Mouse (Mus musculus): ENCODE data around the gene Agap1.

Agap1 gene

GRCm38 (mm10) chr1:89812816-89813215, 358.2 kb downstream of the Agap1 start:
- in situ Hi-C loops (cut with MboI; ENCODE audit: unreplicated experiment in 2 of 2), result no loop called here

GRCm38 (mm10) chr1:89816487-89817206, 362.0 kb downstream of the Agap1 start:
- in situ Hi-C loops (cut with MboI; ENCODE audit: unreplicated experiment in 2 of 2), result no loop called here

- in situ Hi-C loops (cut with MboI; ENCODE audit: unreplicated experiment in 2 of 2), result no loop called here
Observed at GRCm38 (mm10) chr1:89821822-89822221, 367.2 kb downstream of the Agap1 start.

- in situ Hi-C loops (cut with MboI; ENCODE audit: unreplicated experiment in 2 of 2), result no loop called here
Observed at GRCm38 (mm10) chr1:89822431-89822830, 367.8 kb downstream of the Agap1 start.

- in situ Hi-C loops (cut with MboI; ENCODE audit: unreplicated experiment in 2 of 2), result no loop called here
Observed at GRCm38 (mm10) chr1:89823036-89823435, 368.4 kb downstream of the Agap1 start.

- in situ Hi-C loops (cut with MboI; ENCODE audit: unreplicated experiment in 2 of 2), result no loop called here
Observed at GRCm38 (mm10) chr1:89827051-89827450, 372.4 kb downstream of the Agap1 start.

GRCm38 (mm10) chr1:89831095-89831494, 376.5 kb downstream of the Agap1 start:
- in situ Hi-C loops (cut with MboI; ENCODE audit: unreplicated experiment in 2 of 2), result no loop called here

GRCm38 (mm10) chr1:89844064-89844463, 389.5 kb downstream of the Agap1 start:
- in situ Hi-C loops (cut with MboI; ENCODE audit: unreplicated experiment in 2 of 2), result no loop called here

GRCm38 (mm10) chr1:89845487-89845886, 390.9 kb downstream of the Agap1 start:
- in situ Hi-C loops (cut with MboI; ENCODE audit: unreplicated experiment in 2 of 2), result no loop called here

- in situ Hi-C loops (cut with MboI; ENCODE audit: unreplicated experiment in 2 of 2), result no loop called here
Observed at GRCm38 (mm10) chr1:89846148-89846547, 391.5 kb downstream of the Agap1 start.

GRCm38 (mm10) chr1:89848356-89849039, 393.9 kb downstream of the Agap1 start:
- in situ Hi-C loops (cut with MboI; ENCODE audit: unreplicated experiment in 2 of 2), result no loop called here

GRCm38 (mm10) chr1:89849151-89849860, 394.7 kb downstream of the Agap1 start:
- in situ Hi-C loops (cut with MboI; ENCODE audit: unreplicated experiment in 2 of 2), result no loop called here

- in situ Hi-C loops (cut with MboI; ENCODE audit: unreplicated experiment in 2 of 2), result no loop called here
Observed at GRCm38 (mm10) chr1:89849861-89850230, 395.2 kb downstream of the Agap1 start.

GRCm38 (mm10) chr1:89850681-89851414, 396.2 kb downstream of the Agap1 start:
- in situ Hi-C loops (cut with MboI; ENCODE audit: unreplicated experiment in 2 of 2), result no loop called here

GRCm38 (mm10) chr1:89859182-89859581, 404.6 kb downstream of the Agap1 start:
- in situ Hi-C loops (cut with MboI; ENCODE audit: unreplicated experiment in 2 of 2), result no loop called here

- in situ Hi-C loops (cut with MboI; ENCODE audit: unreplicated experiment in 2 of 2), result no loop called here
Observed at GRCm38 (mm10) chr1:89860017-89860730, 405.6 kb downstream of the Agap1 start.

- in situ Hi-C loops (cut with MboI; ENCODE audit: unreplicated experiment in 2 of 2), result no loop called here
Observed at GRCm38 (mm10) chr1:89865787-89866186, 411.2 kb downstream of the Agap1 start.

GRCm38 (mm10) chr1:89867847-89868246, 413.2 kb downstream of the Agap1 start:
- in situ Hi-C loops (cut with MboI; ENCODE audit: unreplicated experiment in 2 of 2), result no loop called here

- in situ Hi-C loops (cut with MboI; ENCODE audit: unreplicated experiment in 2 of 2), result no loop called here
Observed at GRCm38 (mm10) chr1:89870134-89870905, 415.7 kb downstream of the Agap1 start.

- in situ Hi-C loops (cut with MboI; ENCODE audit: unreplicated experiment in 2 of 2), result no loop called here
Observed at GRCm38 (mm10) chr1:89870906-89871211, 416.3 kb downstream of the Agap1 start.

Data from v-Abl transformed pro-B cells (cell line).